In genomic region chr1:153890121-153890520, GRCm38 (mm10) we compare ENCODE assay signal across 32 mouse cellular contexts. TPM values are rescaled to one million over a fixed set of nuclear protein-coding genes. Genes with fewer than 3 reads are reported as not detected.
"Had no signal": no experiment of that assay in that cellular context is flagged by ENCODE, and none has a peak within 500 bp of the region (broad histone marks: within the 10 kb centered on the region; RNA-seq: fewer than 3 reads in every experiment).

No protein-coding gene starts in this region.

- H3K27ac ChIP-seq: embryonic facial prominence, embryonic 10.5 days; embryonic facial prominence, embryonic 12.5 days; embryonic facial prominence, embryonic 13.5 days; embryonic facial prominence, embryonic 15.5 days; forebrain, embryonic 10.5 days; forebrain, embryonic 12.5 days; forebrain, embryonic 13.5 days; forebrain, embryonic 15.5 days; gastrocnemius, adult 2 months; heart, adult 2 months had no signal

- H3K4me2 ChIP-seq: embryonic facial prominence, embryonic 12.5 days; embryonic facial prominence, embryonic 13.5 days; embryonic facial prominence, embryonic 15.5 days; forebrain, embryonic 12.5 days; forebrain, embryonic 13.5 days; forebrain, embryonic 15.5 days had no signal

- H3K9ac ChIP-seq: embryonic facial prominence, embryonic 12.5 days; embryonic facial prominence, embryonic 13.5 days; embryonic facial prominence, embryonic 15.5 days; forebrain, embryonic 12.5 days; forebrain, embryonic 13.5 days; forebrain, embryonic 15.5 days; forebrain, postnatal 0 days had no signal

- ATAC-seq: forebrain, embryonic 13.5 days; forebrain, embryonic 14.5 days; forebrain, embryonic 15.5 days; forebrain, embryonic 16.5 days; forebrain, postnatal 0 days had no signal

- H3K4me1 ChIP-seq: forebrain, embryonic 12.5 days had no signal

- H3K36me3 ChIP-seq: embryonic facial prominence, embryonic 10.5 days; embryonic facial prominence, embryonic 12.5 days; embryonic facial prominence, embryonic 13.5 days; embryonic facial prominence, embryonic 15.5 days; forebrain, embryonic 10.5 days; forebrain, embryonic 12.5 days; forebrain, embryonic 15.5 days had no signal

- H3K4me3 ChIP-seq: embryonic facial prominence, embryonic 10.5 days; embryonic facial prominence, embryonic 12.5 days; embryonic facial prominence, embryonic 13.5 days; embryonic facial prominence, embryonic 15.5 days; erythroblast, embryonic 14.5 days; forebrain, embryonic 10.5 days; forebrain, embryonic 12.5 days; forebrain, embryonic 13.5 days; forebrain, embryonic 15.5 days; gastrocnemius, adult 2 months; heart, adult 2 months had no signal

- H3K27me3 ChIP-seq: embryonic facial prominence, embryonic 12.5 days; forebrain, embryonic 13.5 days; forebrain, embryonic 15.5 days had no signal

- DNase-seq: cerebellum, adult 2 months; cerebellum, adult 8-10 months; cerebellum, adult 9-10 months; cerebellum, adult 9-11 months; cerebellum, postnatal 10 days; cerebellum, postnatal 14 days; cerebellum, postnatal 25 days; cerebellum, postnatal 36 days; embryo, embryonic 11 days; forebrain, postnatal 0 days; gastrocnemius, adult 2 months; gastrocnemius, postnatal 10 days; gastrocnemius, postnatal 14 days; gastrocnemius, postnatal 25 days; gastrocnemius, postnatal 36 days; heart, adult 18-20 months; heart, adult 2 months had no signal

- H3K9me3 ChIP-seq: embryonic facial prominence, embryonic 10.5 days; embryonic facial prominence, embryonic 12.5 days; embryonic facial prominence, embryonic 13.5 days; embryonic facial prominence, embryonic 15.5 days; forebrain, embryonic 10.5 days; forebrain, embryonic 12.5 days; forebrain, embryonic 13.5 days; forebrain, embryonic 15.5 days had no signal

RNA-seq across cellular contexts. Expression of gene Teddm1a, which starts 1.4 kb away (rescaled TPM):
- polyA plus RNA-seq: cerebellum, adult 2 months; cortical plate, adult 2 months; embryonic facial prominence, embryonic 10.5 days; embryonic facial prominence, embryonic 11.5 days; embryonic facial prominence, embryonic 12.5 days; embryonic facial prominence, embryonic 13.5 days; embryonic facial prominence, embryonic 14.5 days; embryonic facial prominence, embryonic 15.5 days; erythroblast, embryonic 14.5 days; forebrain, embryonic 10.5 days; forebrain, embryonic 11.5 days; forebrain, embryonic 12.5 days; forebrain, embryonic 13.5 days; forebrain, embryonic 14.5 days; forebrain, embryonic 15.5 days; heart, adult 2 months had no signal

RNA-seq across cellular contexts. Expression of gene Teddm1b, which starts 16.0 kb away (rescaled TPM):
- polyA plus RNA-seq: cerebellum, adult 2 months; cortical plate, adult 2 months; erythroblast, embryonic 14.5 days; heart, adult 2 months had no signal

RNA-seq across cellular contexts. Expression of gene Rgsl1, which starts 46.2 kb away (rescaled TPM):
- polyA plus RNA-seq: embryonic facial prominence, embryonic 11.5 days; erythroblast, embryonic 14.5 days; forebrain, embryonic 10.5 days; forebrain, embryonic 11.5 days; heart, adult 2 months had no signal
